Mouse (Mus musculus) cerebellum, postnatal 25 days (tissue): ENCODE measurements around the gene Prh1.
"Not testable (repeated sequence)": the region's sequence is repeated elsewhere in the genome, so short reads cannot be mapped to it uniquely, and the experiment has no call there.

ENCODE experiments used
- DNase-seq, 2 experiments: peaks; one replicate each; pipeline ENCODE4 v3.0.0; 2021; ENCODE audit warnings: mixed read lengths in 2 of 2

Prh1 gene

GRCm38 (mm10) chr6:132569509-132569908 lies at the start of gene Prh1:
Prh1 (plus strand) TSS chr6:132569809.
- not testable (repeated sequence) for DNase-seq

- DNase-seq: not testable (repeated sequence)
Measured at GRCm38 (mm10) chr6:132595613-132596012, 26.0 kb downstream of the Prh1 start, which contains the start of gene Prp2. Prp2 (plus strand) TSS chr6:132595913.
